Mouse (Mus musculus) embryonic facial prominence, embryonic 14.5 days (tissue): ENCODE data around the gene Ep300. TPM values are rescaled to one million over a fixed set of nuclear protein-coding genes. Genes with fewer than 3 reads are reported as not detected.

ENCODE experiments used
- ATAC-seq: fragments of 200-750 bp; cut with Nextera tagmentation; 2 replicates; pipeline ENCODE4 v1.8.0; 2017; ENCODE audit warnings: low read depth, moderate number of reproducible peaks, moderate TSS enrichment
- DNase-seq: peaks from one replicate; pipeline ENCODE4 v3.0.0-alpha.2; 2015; ENCODE audit warnings: low spot score
- H3K27ac ChIP-seq: fragments of 300-500 bp; sonication (generic); replicated peaks from 2 replicates; pipeline ENCODE4 v1.5.1; 2014; ENCODE audit warnings: low read depth, mild to moderate bottlenecking, low read length, moderate library complexity
- H3K27me3 ChIP-seq: fragments of 300-500 bp; sonication (generic); replicated peaks from 2 replicates; pipeline ENCODE4 v1.6.1; 2014; ENCODE audit warnings: low read length; ENCODE audit not compliant: control insufficient read depth, insufficient read depth
- H3K36me3 ChIP-seq: fragments of 300-500 bp; sonication (generic); 2 replicates; pipeline ENCODE4 v1.6.1; 2014; ENCODE audit warnings: low read length, mixed read lengths; ENCODE audit not compliant: control insufficient read depth, insufficient read depth
- H3K4me1 ChIP-seq: fragments of 300-500 bp; sonication (generic); 2 replicates; pipeline ENCODE4 v1.6.1; 2014; ENCODE audit warnings: antibody characterized with exemption, low read length; ENCODE audit not compliant: control insufficient read depth, insufficient read depth
- H3K4me2 ChIP-seq: fragments of 300-500 bp; sonication (generic); 2 replicates; pipeline ENCODE4 v1.6.1; 2014; ENCODE audit warnings: low read depth, mild to moderate bottlenecking, low read length, moderate library complexity, mixed read lengths
- H3K4me3 ChIP-seq: fragments of 300-500 bp; sonication (generic); 2 replicates; pipeline ENCODE4 v1.5.1; 2014; ENCODE audit warnings: low read depth, mild to moderate bottlenecking, low read length
- H3K9ac ChIP-seq: fragments of 300-500 bp; sonication (generic); 2 replicates; pipeline ENCODE4 v1.6.1; 2014; ENCODE audit warnings: low read depth, mild to moderate bottlenecking, low read length, moderate library complexity, mixed read lengths
- H3K9me3 ChIP-seq: fragments of 300-500 bp; sonication (generic); 2 replicates; pipeline ENCODE4 v1.6.1; 2016; ENCODE audit warnings: low read length; ENCODE audit not compliant: control insufficient read depth
- WGBS: fragments of 180-500 bp; shearing (Covaris S2); extraction: QIAGEN DNeasy Blood & Tissue Kit; methylation state at CpG from one replicate; pipeline ENCODE4 v1.1.7; 2014; 5-methylcytosine and 5-hydroxymethylcytosine counted together
- polyA plus RNA-seq: library from polyadenylated mRNA; unstranded; fragments of >200 nt; fragmentation: Nextera tagmentation; extraction: Ambion mirVana; gene quantifications from 2 replicates; pipeline ENCODE4 v1.2.1, GENCODE M21; 2014

Gene Ep300
- polyA plus RNA-seq, 1 experiment from 2014 or later: 22.7 TPM

DNA sequence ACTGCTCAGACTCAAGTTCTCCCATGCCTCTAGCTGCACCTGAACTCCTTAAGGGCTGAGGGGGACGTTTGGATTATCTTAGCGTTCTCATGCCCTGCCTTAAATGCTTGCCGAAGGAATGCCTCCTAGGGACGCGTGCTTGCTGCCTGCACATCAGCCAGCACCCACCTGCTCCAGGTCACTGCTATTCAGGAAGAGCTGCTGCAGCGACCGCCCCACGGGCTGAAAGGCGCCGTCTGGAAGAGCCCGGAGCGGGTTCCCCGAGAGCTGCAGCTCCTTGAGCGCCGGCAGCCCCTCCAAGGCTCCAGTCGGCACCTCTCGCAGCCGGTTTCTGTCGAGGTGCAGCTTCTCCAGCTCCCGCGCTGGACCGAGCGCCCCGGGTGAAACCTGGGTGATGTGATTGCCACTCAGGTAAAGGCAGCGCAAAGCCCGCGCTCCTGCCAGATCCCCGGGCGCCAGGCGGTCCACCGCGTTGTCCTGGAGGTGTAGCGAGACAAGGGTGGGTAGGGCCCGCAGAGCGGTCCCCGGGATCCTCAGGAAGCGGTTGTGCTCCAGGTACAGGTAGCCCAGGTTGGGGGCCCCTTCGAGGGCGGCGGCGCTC is 108.3 kb downstream of the Ep300 start:
- Histone ChIP-seq H3K4me3 (peak overlapping the region; percentile 61), H3K36me3 (no peaks in the 10 kb centered on the region; the same call in 1 of the 2 replicates), H3K27me3 (peaks cover 38% of the 10 kb centered on the region), H3K4me1 (0 out of 2 replicates have a peak, but pooled peaks cover 5% of the 10 kb centered on the region), H3K9ac (peak overlapping the region; percentile 77), H3K9me3 (no peaks in the 10 kb centered on the region), H3K27ac (no peak overlapping the region), H3K4me2 (peak overlapping the region; percentile 92)
- ATAC-seq (peak; percentile 24; the same call in 1 of the 2 replicates), DNase-seq (no peak)
- 6% methylated on average over 33 of the region's 41 CpGs for WGBS

- Histone ChIP-seq H3K27ac (no peak overlapping the region), H3K4me2 (peak overlapping the region; percentile 92), H3K4me1 (0 out of 2 replicates have a peak, but pooled peaks cover 5% of the 10 kb centered on the region), H3K9me3 (no peaks in the 10 kb centered on the region), H3K27me3 (peaks cover 38% of the 10 kb centered on the region), H3K4me3 (peak overlapping the region; percentile 61), H3K9ac (peak overlapping the region; percentile 77), H3K36me3 (no peaks in the 10 kb centered on the region)
- peak; percentile 87 for ATAC-seq
- 0% methylated on average over 7 of the region's 107 CpGs for WGBS
- peak; percentile 86 for DNase-seq
These were observed 109.1 kb downstream of the Ep300 start for GRCm38 (mm10) chr15:81693967-81694881.

DNA sequence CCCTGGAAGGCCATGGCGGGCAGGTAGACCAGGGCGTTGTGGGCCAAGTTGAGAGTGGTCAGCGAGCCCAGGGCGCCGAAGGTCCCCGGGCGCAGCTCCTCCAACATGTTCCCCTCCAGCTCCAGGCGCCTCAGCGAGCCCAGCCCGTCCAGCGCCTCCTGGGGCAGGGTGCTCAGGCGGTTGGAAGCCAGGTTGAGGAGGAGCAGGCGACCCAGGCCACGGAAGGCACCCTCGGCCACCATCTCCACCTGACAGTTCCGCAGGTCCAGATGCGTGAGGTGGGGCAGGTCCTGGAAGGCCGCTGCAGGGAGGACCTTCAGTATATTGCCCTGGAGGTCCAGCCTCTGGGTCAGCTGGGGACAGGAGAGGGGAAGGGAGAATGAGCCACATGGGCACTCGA is 109.7 kb downstream of the Ep300 start:
- Histone ChIP-seq H3K27me3 (peaks cover 38% of the 10 kb centered on the region), H3K9ac (peak overlapping the region; percentile 77), H3K9me3 (no peaks in the 10 kb centered on the region), H3K36me3 (no peaks in the 10 kb centered on the region), H3K4me1 (0 out of 2 replicates have a peak, but pooled peaks cover 5% of the 10 kb centered on the region), H3K4me3 (peak overlapping the region; percentile 61), H3K4me2 (peak overlapping the region; percentile 92), H3K27ac (no peak overlapping the region)
- DNase-seq (no peak), ATAC-seq (no peak)
- 34% methylated on average over 16 of the region's 19 CpGs for WGBS

DNA sequence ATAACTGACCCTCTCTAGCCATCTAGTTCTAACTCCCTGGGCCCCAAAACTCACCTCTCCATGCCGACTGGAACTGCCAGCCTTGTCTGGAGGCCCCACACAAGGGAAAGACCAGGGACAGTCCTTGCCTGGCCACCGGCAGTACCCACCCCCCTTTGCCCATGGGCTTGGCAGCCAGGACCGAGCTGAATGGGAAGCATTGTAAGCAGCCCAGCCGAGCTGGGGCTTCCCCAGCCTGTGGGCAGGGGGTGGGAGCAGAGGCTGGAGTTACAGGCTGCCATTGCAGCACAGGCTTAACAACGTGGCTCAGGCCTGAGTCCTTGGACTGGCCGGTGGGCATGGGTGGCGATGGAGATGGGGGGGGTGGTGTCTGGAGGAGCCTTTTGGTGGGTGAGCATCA is 112.0 kb downstream of the Ep300 start, which contains the start of gene Chadl:
Gene Chadl, minus strand, starts transcription at position 113 of the 400 bp plus-strand sequence.
- peak within 1 kb of the TSS; percentile 14; the same call in 1 of the 2 replicates for H3K4me3 ChIP-seq
- H3K4me1 ChIP-seq: 0 out of 2 replicates have a peak, but pooled peaks cover 5% of the 10 kb centered on the region
- DNase-seq (peak; percentile 47), ATAC-seq (no peak)
- H3K4me2 ChIP-seq: peak within 1 kb of the TSS; percentile 32
- peaks cover 30% of the 10 kb centered on the region for H3K27me3 ChIP-seq
- no peaks in the 10 kb centered on the region for H3K36me3 ChIP-seq
- WGBS: 49% methylated on average over 7 of the region's 7 CpGs
- no peak within 1 kb of the TSS; the same call in 1 of the 2 replicates for H3K27ac ChIP-seq
- H3K9ac ChIP-seq: peak within 1 kb of the TSS; percentile 27; the same call in 1 of the 2 replicates
- H3K9me3 ChIP-seq: no peaks in the 10 kb centered on the region

GRCm38 (mm10) chr15:81697847-81698246 is 112.7 kb downstream of the Ep300 start:
- no peaks in the 10 kb centered on the region for H3K9me3 ChIP-seq
- peaks cover 24% of the 10 kb centered on the region for H3K27me3 ChIP-seq
- no peak overlapping the region for H3K9ac ChIP-seq
- H3K4me2 ChIP-seq: no peak overlapping the region
- no peak overlapping the region for H3K27ac ChIP-seq
- 0 out of 2 replicates have a peak, but pooled peaks cover under 1% of the 10 kb centered on the region for H3K36me3 ChIP-seq
- H3K4me1 ChIP-seq: 0 out of 2 replicates have a peak, but pooled peaks cover 5% of the 10 kb centered on the region
- DNase-seq (no peak), ATAC-seq (no peak)
- 38% methylated on average over 3 of the region's 3 CpGs for WGBS
- H3K4me3 ChIP-seq: no peak overlapping the region

- Histone ChIP-seq H3K9ac (no peak overlapping the region), H3K4me3 (no peak overlapping the region), H3K9me3 (no peaks in the 10 kb centered on the region), H3K36me3 (peaks cover 8% of the 10 kb centered on the region; the same call in 1 of the 2 replicates), H3K27ac (no peak overlapping the region), H3K27me3 (peaks cover 17% of the 10 kb centered on the region), H3K4me1 (0 out of 2 replicates have a peak, but pooled peaks cover 3% of the 10 kb centered on the region), H3K4me2 (no peak overlapping the region)
- DNase-seq (no peak), ATAC-seq (no peak)
- 68% methylated on average over 2 of the region's 2 CpGs for WGBS
These were observed 113.4 kb downstream of the Ep300 start for GRCm38 (mm10) chr15:81698532-81698931.

GRCm38 (mm10) chr15:81700161-81700560 is 115.0 kb downstream of the Ep300 start:
- Histone ChIP-seq H3K4me2 (no peak overlapping the region), H3K9me3 (no peaks in the 10 kb centered on the region), H3K4me3 (no peak overlapping the region), H3K4me1 (no peaks in the 10 kb centered on the region), H3K9ac (no peak overlapping the region), H3K36me3 (peaks cover 24% of the 10 kb centered on the region), H3K27ac (no peak overlapping the region), H3K27me3 (peaks cover under 1% of the 10 kb centered on the region; the same call in 1 of the 2 replicates)
- WGBS: 64% methylated on average over 2 of the region's 2 CpGs
- DNase-seq: no peak
- no peak for ATAC-seq

DNA sequence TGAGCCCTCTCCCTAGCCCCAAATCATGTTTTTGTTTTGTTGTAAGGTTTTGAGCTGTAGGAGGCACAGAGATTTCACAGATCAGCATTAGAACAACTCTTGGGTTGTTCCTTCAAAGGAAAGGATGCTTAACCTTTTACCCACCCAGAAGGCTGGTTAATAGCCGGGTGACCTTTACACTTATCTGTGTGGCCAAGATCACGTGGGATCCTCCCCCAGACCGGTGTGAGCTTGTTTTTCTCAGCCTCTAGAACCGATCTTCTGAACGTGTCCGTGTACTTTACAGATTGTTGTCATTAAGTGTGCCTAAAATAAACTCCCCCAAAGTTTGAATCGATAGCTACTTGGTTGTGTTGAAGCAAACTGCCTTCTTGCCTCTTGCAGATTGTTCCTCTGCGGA is 115.5 kb downstream of the Ep300 start:
- Histone ChIP-seq H3K4me2 (no peak overlapping the region), H3K4me1 (no peaks in the 10 kb centered on the region), H3K36me3 (peaks cover 28% of the 10 kb centered on the region), H3K27me3 (no peaks in the 10 kb centered on the region), H3K9me3 (no peaks in the 10 kb centered on the region), H3K27ac (no peak overlapping the region), H3K4me3 (no peak overlapping the region), H3K9ac (no peak overlapping the region)
- 74% methylated on average over 8 of the region's 8 CpGs for WGBS
- ATAC-seq (no peak), DNase-seq (no peak)
